Mouse (Mus musculus): Measurements from ENCODE around the gene Gm3264. TPM values are rescaled to one million over a fixed set of nuclear protein-coding genes. Genes with fewer than 3 reads are reported as not detected.
A peak's percentile ranks its signal among the peaks of the same experiment; 100 is the strongest.
"Not testable (repeated sequence)": the region's sequence is repeated elsewhere in the genome, so short reads cannot be mapped to it uniquely, and the experiment has no call there.

Gene Gm3264
- total RNA-seq (2021), result 1 to 10 TPM in 1 of 2 experiments, under 1 TPM in 1; 0.81 to 5.3 TPM

- DNase-seq, result peak; percentile 38
Observed at GRCm38 (mm10) chr14:4855299-4855980, at the start of gene Gm3264. Gene Gm3264 (plus strand): TSS chr14:4855576.

DNA sequence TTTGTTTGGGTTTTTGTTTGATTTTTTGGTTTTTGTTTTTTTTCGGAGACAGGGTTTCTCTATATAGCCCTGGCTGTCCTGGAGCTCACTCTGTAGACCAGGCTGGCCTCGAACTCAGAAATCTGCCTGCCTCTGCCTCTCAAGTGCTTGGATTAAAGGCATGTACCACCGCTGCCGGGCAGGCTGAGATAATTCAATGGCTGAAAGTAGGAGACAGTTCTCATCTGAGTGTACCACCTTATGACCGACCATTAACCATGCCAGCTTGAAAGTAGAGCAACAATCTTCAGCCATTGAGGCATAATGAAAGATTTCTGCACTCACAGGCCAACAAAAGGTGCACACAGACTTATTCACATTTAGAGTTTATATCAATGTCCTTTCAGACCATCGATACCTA lies 49.0 kb upstream of the Gm3264 start:
- peak; percentile 5 for DNase-seq

DNA sequence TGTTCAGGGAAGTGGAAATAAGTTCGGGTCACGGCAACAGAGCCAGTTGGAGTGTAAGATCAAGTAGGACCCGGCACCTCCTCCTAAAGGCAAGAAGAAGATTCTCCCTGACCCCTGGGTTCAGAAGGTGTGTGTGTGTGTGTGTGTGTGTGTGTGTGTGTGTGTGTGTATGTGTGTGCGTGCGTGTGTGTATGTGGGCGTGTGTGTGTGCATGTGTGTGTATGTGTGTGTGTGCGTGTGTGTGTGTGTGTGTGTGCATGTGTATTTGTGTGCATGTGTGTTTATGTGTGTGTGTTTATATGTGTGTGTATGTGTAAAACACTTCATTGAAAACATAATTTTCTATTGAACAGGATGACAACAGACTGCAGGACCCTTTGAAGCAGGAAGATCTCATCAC lies 33.4 kb upstream of the Gm3264 start:
- not testable (repeated sequence) for DNase-seq

GRCm38 (mm10) chr14:4837806-4838205 lies 17.6 kb upstream of the Gm3264 start, which contains the start of gene Gm3269:
Gene Gm3269 (plus strand): TSS chr14:4838106.
- DNase-seq, result not testable (repeated sequence)

DNA sequence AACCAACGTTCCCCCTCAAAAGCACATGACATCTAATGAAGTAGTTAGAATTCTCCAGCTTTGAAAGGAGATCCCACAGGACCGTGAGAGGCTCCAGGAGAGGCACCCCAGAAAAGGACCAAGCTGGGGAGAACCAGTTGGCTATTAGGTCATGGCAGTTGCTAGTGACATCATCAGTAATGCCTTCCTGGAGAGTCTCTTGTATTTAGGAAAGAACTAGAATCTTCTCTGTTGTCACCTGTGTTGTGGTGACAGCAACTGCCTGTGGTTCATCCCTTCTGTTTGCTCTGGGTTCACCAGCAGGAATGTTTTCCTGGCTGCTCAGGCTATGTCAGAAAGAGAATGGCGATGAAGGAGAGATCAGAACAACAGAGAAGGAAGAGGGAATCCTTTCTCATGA lies 36.7 kb downstream of the Gm3264 start, which contains the start of gene Gm3278:
Gm3278 (plus strand) TSS at position 301 of the 400 bp plus-strand sequence.
- DNase-seq, result not testable (repeated sequence)

Other genes starting within 250 kb of the Gm3264 start
- under 1 TPM in 1 of 2 experiments, not detected in 1; 0.21 TPM for gene Gm8159, start 223.2 kb upstream of the Gm3264 start, total RNA-seq (2021)
- gene Gm3239, start 191.4 kb upstream of the Gm3264 start, total RNA-seq (2021), result not detected
- not detected for gene Gm7876, start 146.3 kb upstream of the Gm3264 start, total RNA-seq (2021)
- gene Gm3252, start 128.8 kb upstream of the Gm3264 start, total RNA-seq (2021), result under 1 TPM; 0.17 to 0.23 TPM
- not detected for gene Gm9602, start 79.2 kb upstream of the Gm3264 start, total RNA-seq (2021)
- not detected for gene Gm3269, start 17.5 kb upstream of the Gm3264 start, total RNA-seq (2021)
- gene Gm3278, start 36.8 kb downstream of the Gm3264 start, total RNA-seq (2021), result not detected
- gene Gm8297, start 128.4 kb downstream of the Gm3264 start, total RNA-seq (2021), result not detected
- gene Gm3298, start 160.3 kb downstream of the Gm3264 start, total RNA-seq (2021), result not detected
- gene 4930555G01Rik, start 195.1 kb downstream of the Gm3264 start, total RNA-seq (2021), result not detected
- under 1 TPM in 1 of 2 experiments, not detected in 1; 0.52 TPM for gene Gm8281, start 215.5 kb downstream of the Gm3264 start, total RNA-seq (2021)

Measured in heart, postnatal 4 days (tissue).